Mouse (Mus musculus): ENCODE measurements around the gene Arntl2.

DNA sequence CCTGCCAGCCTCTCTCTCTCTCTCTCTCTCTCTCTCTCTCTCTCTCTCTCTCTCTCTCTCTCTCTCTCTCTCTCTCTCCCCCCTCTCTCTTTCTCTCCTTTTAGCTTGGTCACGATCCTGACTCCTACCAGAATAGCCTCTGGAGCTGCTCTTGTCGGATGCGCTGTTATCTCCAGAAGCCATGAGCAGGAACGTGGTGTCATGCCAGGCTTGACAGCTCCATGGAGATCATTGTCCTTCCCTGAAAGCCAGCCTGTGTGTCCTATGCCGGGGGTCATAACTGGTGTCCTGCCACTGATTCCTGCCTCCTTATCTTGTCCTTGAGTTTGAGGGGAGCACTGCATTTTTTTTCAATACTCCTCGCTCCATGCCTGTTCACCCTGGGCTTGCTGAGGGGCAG lies 49.0 kb downstream of the Arntl2 start:
- no peak for TF ChIP-seq CTCF (IDR thresholded peaks at IDR 0.05; ENCODE audit: low read depth)
- no peak for TF ChIP-seq EP300 (optimal IDR thresholded peaks at IDR 0.05)
